Mouse (Mus musculus): ENCODE results near the gene Exoc6.

- TF ChIP-seq POLR2A (IDR thresholded peaks at IDR 0.05; ENCODE audit: insufficient read length, low read depth) (no peak), E2F4 (IDR thresholded peaks at IDR 0.05; ENCODE audit: insufficient read depth) (no peak), SRF (IDR thresholded peaks at IDR 0.05; ENCODE audit: control insufficient read depth, insufficient read length, low read depth) (no peak), USF1 (IDR thresholded peaks at IDR 0.05; ENCODE audit: low read depth) (no peak), CEBPB (IDR thresholded peaks at IDR 0.05; ENCODE audit: insufficient read depth, poor library complexity, severe bottlenecking) (no peak), MAX (IDR thresholded peaks at IDR 0.05; ENCODE audit: low read depth) (no peak), REST (IDR thresholded peaks at IDR 0.05; ENCODE audit: insufficient read depth, insufficient read length) (no peak), POLR2AphosphoS2 (IDR thresholded peaks at IDR 0.05; ENCODE audit: insufficient read length, low read depth) (no peak), MYOG (IDR thresholded peaks at IDR 0.05; ENCODE audit: control insufficient read depth in 1 of 3, insufficient read depth in 1 of 3, insufficient read length in 2 of 3, low read depth in 2 of 3) (no peak), TCF12 (IDR thresholded peaks at IDR 0.05; ENCODE audit: insufficient read depth, poor library complexity, severe bottlenecking) (no peak), TCF3 (IDR thresholded peaks at IDR 0.05; ENCODE audit: insufficient read length, low read depth) (no peak)
These were observed 115.0 kb downstream of the Exoc6 start for GRCm38 (mm10) chr19:37665256-37665655.

Measured in myocyte (in vitro differentiated cells).